Mouse (Mus musculus) CH12.LX (cell line): ENCODE measurements around the gene Clp1.
A peak's percentile ranks its signal among the peaks of the same experiment; 100 is the strongest.

Experiments
- CTCF ChIP-seq, 2 experiments: IDR thresholded peaks in 1 of 2; conservative IDR thresholded peaks in 1 of 2; 2 replicates each; pipeline ENCODE4 v1.5.1; 2011 to 2012; ENCODE audit warnings: low read depth in 2 of 2, low read length in 2 of 2, improper control_type of control experiment in 1 of 2, inconsistent platforms in 1 of 2, mild to moderate bottlenecking in 1 of 2, moderate library complexity in 1 of 2
- E2F4 ChIP-seq: IDR thresholded peaks from 2 replicates; pipeline ENCODE4 v1.6.1; 2011; ENCODE audit warnings: low read depth, low read length, improper control_type of control experiment; ENCODE audit not compliant: insufficient replicate concordance
- ELF1 ChIP-seq: IDR thresholded peaks from 2 replicates; pipeline ENCODE4 v1.6.1; 2014; ENCODE audit warnings: low read depth, mild to moderate bottlenecking, inconsistent platforms, low read length, improper control_type of control experiment
- EP300 ChIP-seq: IDR thresholded peaks from 2 replicates; pipeline ENCODE4 v1.6.1; 2011; ENCODE audit warnings: low read length, improper control_type of control experiment
- JUND ChIP-seq: conservative IDR thresholded peaks from 2 replicates; pipeline ENCODE4 v1.6.1; 2011; ENCODE audit warnings: low read depth, low read length, improper control_type of control experiment
- MXI1 ChIP-seq: IDR thresholded peaks from 2 replicates; pipeline ENCODE4 v1.6.1; 2011; ENCODE audit warnings: mild to moderate bottlenecking, low read depth, low read length, improper control_type of control experiment
- MYC ChIP-seq: IDR thresholded peaks from 2 replicates; pipeline ENCODE4 v1.6.1; 2011; ENCODE audit warnings: low read depth, mild to moderate bottlenecking, improper control_type of control experiment, low read length
- POLR2A ChIP-seq: IDR thresholded peaks from 2 replicates; pipeline ENCODE4 v1.6.1; 2011; ENCODE audit warnings: low read depth, mild to moderate bottlenecking, improper control_type of control experiment, low read length
- SMC3 ChIP-seq: IDR thresholded peaks from 2 replicates; pipeline ENCODE4 v1.6.1; 2011; ENCODE audit warnings: low read depth, low read length, improper control_type of control experiment
- USF2 ChIP-seq: conservative IDR thresholded peaks from 2 replicates; pipeline ENCODE4 v1.6.1; 2011; ENCODE audit warnings: low read depth, low read length, improper control_type of control experiment
- ZC3H11A ChIP-seq: IDR thresholded peaks from 2 replicates; pipeline ENCODE4 v1.6.1; 2012; ENCODE audit warnings: low read depth, mild to moderate bottlenecking, inconsistent platforms, low read length, improper control_type of control experiment
- ZMIZ1 ChIP-seq: IDR thresholded peaks from 2 replicates; pipeline ENCODE4 v1.6.1; 2012; ENCODE audit warnings: low read depth, mild to moderate bottlenecking, inconsistent platforms, low read length, improper control_type of control experiment

DNA sequence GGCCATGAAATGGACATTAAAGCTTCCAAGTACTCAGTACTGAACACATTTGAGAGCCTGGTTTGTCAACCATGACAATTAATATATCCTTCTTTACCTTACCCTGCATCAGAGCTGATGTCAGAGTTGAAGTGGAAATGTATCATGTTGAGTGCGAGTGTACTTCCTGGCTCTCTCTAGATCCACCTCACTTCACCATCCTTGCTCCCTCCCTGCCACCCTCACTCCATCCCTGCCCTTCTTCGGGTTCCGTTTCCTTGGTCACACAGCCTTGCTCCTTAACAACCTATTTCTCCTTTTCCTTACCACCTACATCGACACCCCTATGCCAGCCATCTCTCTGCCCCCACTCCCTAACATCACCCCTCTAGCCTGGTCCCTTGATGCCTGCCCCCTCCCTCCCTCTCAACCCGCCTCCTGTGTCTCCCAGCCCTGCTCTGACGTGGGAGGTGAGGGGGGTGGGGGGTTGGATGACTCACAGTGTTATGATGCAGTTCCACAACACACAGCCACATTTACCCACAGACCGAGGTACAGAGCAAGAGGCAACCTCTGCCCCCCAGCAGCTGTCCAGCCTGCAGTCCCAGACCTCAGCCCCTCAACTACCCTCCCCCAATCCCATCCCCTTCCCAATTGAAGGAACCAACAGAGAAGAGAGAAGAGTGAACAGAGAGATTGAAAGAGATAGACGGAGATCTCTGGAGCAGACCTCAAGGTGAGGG is 6.6 kb upstream of the Clp1 start, which contains the start of gene Ypel4:
- TF ChIP-seq USF2 (no peak), E2F4 (no peak), CTCF (conservative IDR thresholded peaks at IDR 0.05 in 1 of 2, IDR thresholded peaks at IDR 0.05 in 1 of 2; ENCODE audit: low read depth in 2 of 2, low read length in 2 of 2) (no peak), MXI1 (0 out of 2 replicates have a peak, but pooled peaks have one; percentile 36), ZC3H11A (no peak), EP300 (0 out of 2 replicates have a peak, but pooled peaks have one; percentile 20), POLR2A (no peak), MYC (no peak), SMC3 (no peak), JUND (no peak), ELF1 (no peak), ZMIZ1 (no peak)
